Mouse (Mus musculus) retina, adult 2 months (tissue): Measurements from ENCODE around the gene Gstt2.
"Not testable (repeated sequence)": the region's sequence is repeated elsewhere in the genome, so short reads cannot be mapped to it uniquely, and the experiment has no call there.

ENCODE experiments used
- DNase-seq: peaks from one replicate; pipeline ENCODE4 v3.0.0-alpha.2; 2012; ENCODE audit warnings: low read depth, low spot score

Gstt2 gene

GRCm38 (mm10) chr10:75855416-75855981 is 18.3 kb upstream of the Gstt2 start:
- no peak for DNase-seq

GRCm38 (mm10) chr10:75854791-75855190 is 17.6 kb upstream of the Gstt2 start:
- DNase-seq: no peak

GRCm38 (mm10) chr10:75854096-75854495 is 16.9 kb upstream of the Gstt2 start:
- no peak for DNase-seq

GRCm38 (mm10) chr10:75853452-75853851 is 16.2 kb upstream of the Gstt2 start:
- peak; percentile 68 for DNase-seq

- no peak for DNase-seq
Measured at GRCm38 (mm10) chr10:75852539-75853125, 15.4 kb upstream of the Gstt2 start.

- DNase-seq: no peak
Measured at GRCm38 (mm10) chr10:75851681-75852080, 14.5 kb upstream of the Gstt2 start.

GRCm38 (mm10) chr10:75851076-75851475 is 13.9 kb upstream of the Gstt2 start:
- no peak for DNase-seq

GRCm38 (mm10) chr10:75848382-75848781 is 11.2 kb upstream of the Gstt2 start:
- DNase-seq: no peak

- DNase-seq: no peak
Measured at GRCm38 (mm10) chr10:75845306-75845930, 8.2 kb upstream of the Gstt2 start.

GRCm38 (mm10) chr10:75844800-75845199 is 7.6 kb upstream of the Gstt2 start:
- DNase-seq: no peak

GRCm38 (mm10) chr10:75843898-75844297 is 6.7 kb upstream of the Gstt2 start:
- DNase-seq: not testable (repeated sequence)

- DNase-seq: no peak
Measured at GRCm38 (mm10) chr10:75839092-75839491, 1.9 kb upstream of the Gstt2 start.

GRCm38 (mm10) chr10:75835761-75836531 is 1.3 kb downstream of the Gstt2 start:
- no peak for DNase-seq

- peak; percentile 49 for DNase-seq
Measured at GRCm38 (mm10) chr10:75835307-75835706, 1.9 kb downstream of the Gstt2 start.

- DNase-seq: no peak
Measured at GRCm38 (mm10) chr10:75834721-75835120, 2.5 kb downstream of the Gstt2 start.

- DNase-seq: peak; percentile 36
Measured at GRCm38 (mm10) chr10:75834250-75834649, 3.0 kb downstream of the Gstt2 start.

- DNase-seq: no peak
Measured at GRCm38 (mm10) chr10:75833456-75834080, 3.7 kb downstream of the Gstt2 start.

- DNase-seq: no peak
Measured at GRCm38 (mm10) chr10:75832272-75832895, 4.8 kb downstream of the Gstt2 start.

GRCm38 (mm10) chr10:75830275-75830670 is 7.0 kb downstream of the Gstt2 start:
- no peak for DNase-seq

- no peak for DNase-seq
Measured at GRCm38 (mm10) chr10:75829529-75830274, 7.5 kb downstream of the Gstt2 start.

GRCm38 (mm10) chr10:75828500-75828931 is 8.7 kb downstream of the Gstt2 start:
- DNase-seq: no peak
